Mouse (Mus musculus) lung, postnatal 0 days (tissue): ENCODE measurements around the gene Adcy2.

Experiments used
- CTCF ChIP-seq: IDR thresholded peaks from 2 replicates; pipeline ENCODE4 v1.5.1; 2016; ENCODE audit warnings: antibody characterized with exemption, mild to moderate bottlenecking
- EP300 ChIP-seq: IDR thresholded peaks from 2 replicates; pipeline ENCODE4 v1.6.1; 2016; ENCODE audit warnings: antibody characterized with exemption, mild to moderate bottlenecking, control low read depth

GRCm38 (mm10) chr13:68839517-68839916 lies 159.8 kb downstream of the Adcy2 start:
- no peak for TF ChIP-seq CTCF
- TF ChIP-seq EP300 = no peak
